ENCODE assay signal across 9 mouse cellular contexts in genomic region chr6:88827395-88828205, GRCm38 (mm10). TPM values are rescaled to one million over a fixed set of nuclear protein-coding genes. Genes with fewer than 3 reads are reported as not detected.
A peak's percentile ranks its signal among the peaks of the same experiment; 100 is the strongest.
DNase-seq lines count a peak whose midpoint lies in the region; TF ChIP-seq lines count a peak whose summit lies in the region.
"Had no signal": no experiment of that assay in that cellular context is flagged by ENCODE, and none has a peak within 500 bp of the region (broad histone marks: within the 10 kb centered on the region; RNA-seq: fewer than 3 reads in every experiment).

No protein-coding gene starts in this region.

- intact Hi-C loops in gastrocnemius, adult 2 months (cut with DNase I), result loop anchor here (5.0 kb wide), 1 partner anchor 205 kb away; no protein-coding TSS in a partner anchor

- peak overlapping the region; percentile 77 for H3K27ac ChIP-seq in gastrocnemius, adult 2 months
- H3K27ac ChIP-seq in olfactory bulb, adult 2 months (ENCODE audit: insufficient read depth, low read depth, low read length), result peak overlapping the region; percentile 18; the same call in 1 of the 2 replicates

- no peak for TF ChIP-seq POLR2A in brain, embryonic 14.5 days (IDR thresholded peaks at IDR 0.05; ENCODE audit: borderline replicate concordance, extremely low read depth, insufficient read depth, insufficient read length, poor library complexity, severe bottlenecking)
- no peak for TF ChIP-seq POLR2A in olfactory bulb, adult 2 months (IDR thresholded peaks at IDR 0.05; ENCODE audit: insufficient read depth, low read depth, low read length)

- peaks cover 21% of the 10 kb centered on the region for H3K4me1 ChIP-seq in olfactory bulb, adult 2 months (ENCODE audit: control insufficient read depth, insufficient read depth, low read length)

- DNase-seq in gastrocnemius, adult 2 months, result no peak
- DNase-seq in gastrocnemius, adult 8-10 months (ENCODE audit: low spot score in 2 of 2), result no peak
- DNase-seq in lung, postnatal 10 days, result peak; percentile 64
- no peak for DNase-seq in lung, postnatal 14 days
- DNase-seq in brain, embryonic 14.5 days (ENCODE audit: low read depth), result peak; percentile 44
- no peak for DNase-seq in kidney, postnatal 25 days
- DNase-seq in urinary bladder, postnatal 36 days (ENCODE audit: low spot score in 2 of 2), result no peak

- no peak; the same call in 1 of the 2 replicates for TF ChIP-seq CTCF in gastrocnemius, adult 2 months (IDR thresholded peaks at IDR 0.05)
- no peak for TF ChIP-seq CTCF in brain, embryonic 14.5 days (IDR thresholded peaks at IDR 0.05; ENCODE audit: borderline replicate concordance, extremely low read depth, insufficient read depth, insufficient read length)
- no peak for TF ChIP-seq CTCF in olfactory bulb, adult 2 months (IDR thresholded peaks at IDR 0.05; ENCODE audit: insufficient read depth, low read depth, low read length)

- 45% methylated on average over 13 of the region's 13 CpGs for WGBS in olfactory bulb, adult 2 months

- H3K4me3 ChIP-seq in gastrocnemius, adult 2 months, result no peak overlapping the region
- H3K4me3 ChIP-seq in olfactory bulb, adult 2 months (ENCODE audit: insufficient read depth, low read depth, low read length), result no peak overlapping the region

RNA-seq across cellular contexts. Expression of gene Abtb1, which starts 14.2 kb away (rescaled TPM):
- 10 to 100 TPM; 16.9 to 22.7 TPM for total RNA-seq in gastrocnemius, adult 2 months (2021)
- total RNA-seq in gastrocnemius, adult 8-10 months (2022), result 10 to 100 TPM; 21.1 to 25.9 (median 22.0) TPM
- 61.7 and 83.6 TPM in 2 replicates for polyA plus RNA-seq in brain, embryonic 14.5 days (2012; rRNA removed)
- not detected in 2 replicates for polyA plus RNA-seq in olfactory bulb, adult 2 months (2012; ENCODE audit: insufficient read depth, insufficient read length, low replicate concordance, missing spikeins)

RNA-seq across cellular contexts. Expression of gene Podxl2, which starts 47.2 kb away (rescaled TPM):
- 10 to 100 TPM; 48.5 to 55.1 TPM for total RNA-seq in gastrocnemius, adult 2 months (2021)
- total RNA-seq in gastrocnemius, adult 8-10 months (2022), result 10 to 100 TPM; 66.1 to 68.8 (median 66.9) TPM
- 1,097 and 1,604 TPM in 2 replicates for polyA plus RNA-seq in brain, embryonic 14.5 days (2012; rRNA removed)
- polyA plus RNA-seq in olfactory bulb, adult 2 months (2012; ENCODE audit: insufficient read depth, insufficient read length, low replicate concordance, missing spikeins), result 321 TPM in 1 of 2 replicates, not detected in the other
- polyA plus RNA-seq: inflammation-experienced regulatory T-cells, adult 6 months had no signal

Comparison
In these comparisons a context has a peak if more than half of its experiments do, and no peak if none do; other contexts are left out.
1. DNase-seq: peak in lung, postnatal 10 days (single experiment) and brain, embryonic 14.5 days (single experiment); none in gastrocnemius, adult 2 months (single experiment), gastrocnemius, adult 8-10 months (0 of 2), lung, postnatal 14 days (single experiment), kidney, postnatal 25 days (0 of 2) and urinary bladder, postnatal 36 days (0 of 2).